Mouse (Mus musculus) liver, adult 2 months (tissue): ENCODE measurements around the gene Prr12.

Experiments
- CTCF ChIP-seq: fragments of 200-500 bp; IDR thresholded peaks from 2 replicates; pipeline ENCODE4 v1.5.1; 2011; ENCODE audit warnings: low read depth, low read length, control low read depth
- POLR2A ChIP-seq: fragments of 200-500 bp; IDR thresholded peaks from 2 replicates; pipeline ENCODE4 v1.6.1; 2011; ENCODE audit warnings: low read length, control low read depth; ENCODE audit not compliant: insufficient read depth; ENCODE audit errors: extremely low read depth

DNA sequence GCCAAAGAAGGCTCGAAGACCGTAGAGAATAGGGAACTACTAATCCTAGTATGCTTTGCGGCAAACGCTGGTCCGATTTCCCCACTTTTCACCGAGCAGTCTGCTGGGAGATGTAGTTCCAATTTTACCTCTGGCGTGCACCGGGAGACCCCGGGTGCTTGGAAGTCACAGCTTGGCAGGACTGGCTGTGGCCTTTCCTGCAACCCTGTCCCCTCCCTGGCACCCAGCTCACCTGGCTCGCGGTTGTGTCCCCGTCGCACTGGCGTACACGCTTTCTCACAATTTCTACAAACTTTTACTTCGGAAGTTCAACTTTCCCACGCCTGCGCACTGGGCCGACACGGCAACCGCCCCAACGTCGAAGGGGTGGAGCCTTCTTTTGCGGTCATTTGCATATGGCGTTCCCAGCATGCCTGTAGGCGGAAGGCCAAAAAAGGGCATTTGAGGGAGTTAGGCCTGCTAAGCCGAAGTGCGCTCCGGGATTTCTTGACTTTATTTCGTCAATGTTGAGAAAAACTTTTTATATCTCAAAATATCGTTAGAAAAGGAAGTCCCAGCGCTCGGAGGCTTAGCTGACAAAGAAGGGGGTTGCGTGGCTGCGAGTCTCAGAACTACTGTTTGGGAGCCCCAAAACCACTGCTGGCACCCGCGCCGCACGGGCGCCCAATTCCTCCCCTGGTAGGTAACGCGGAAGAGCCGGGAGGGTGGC is 55.3 kb downstream of the Prr12 start, which contains the start of gene Irf3:
- TF ChIP-seq CTCF (no peak), POLR2A (0 out of 2 replicates have a peak, but pooled peaks have one; percentile 60)
